Mouse (Mus musculus): ENCODE results near the gene Tmem9b.

- TF ChIP-seq CTCF (conservative IDR thresholded peaks at IDR 0.05; ENCODE audit: low read length): no peak
- no peak for TF ChIP-seq POU5F1 (IDR thresholded peaks at IDR 0.05; ENCODE audit: borderline replicate concordance, low read length)
- no peak for TF ChIP-seq NANOG (IDR thresholded peaks at IDR 0.05; ENCODE audit: borderline replicate concordance, low read length)
Measured at GRCm38 (mm10) chr7:109734806-109735205, 17.9 kb downstream of the Tmem9b start.

Data from E14TG2a.4 (cell line).